Mouse (Mus musculus) spleen, postnatal 36 days (tissue): ENCODE measurements at regions not wholly inside any gene's neighbourhood (a gene's known extent, or its start where the extent isn't known, plus 50 kb on each side); places are given as distances from the start of the nearest gene placed in this dataset.

ENCODE experiments used
- DNase-seq, 2 experiments: peaks; one replicate each; pipeline ENCODE4 v3.0.0; 2022; ENCODE audit warnings: low spot score in 2 of 2, mixed read lengths in 1 of 2

- DNase-seq = no peak
These were observed 303.8 kb downstream of the Gadd45g start for GRCm38 (mm10) chr13:52150281-52150680.

DNA sequence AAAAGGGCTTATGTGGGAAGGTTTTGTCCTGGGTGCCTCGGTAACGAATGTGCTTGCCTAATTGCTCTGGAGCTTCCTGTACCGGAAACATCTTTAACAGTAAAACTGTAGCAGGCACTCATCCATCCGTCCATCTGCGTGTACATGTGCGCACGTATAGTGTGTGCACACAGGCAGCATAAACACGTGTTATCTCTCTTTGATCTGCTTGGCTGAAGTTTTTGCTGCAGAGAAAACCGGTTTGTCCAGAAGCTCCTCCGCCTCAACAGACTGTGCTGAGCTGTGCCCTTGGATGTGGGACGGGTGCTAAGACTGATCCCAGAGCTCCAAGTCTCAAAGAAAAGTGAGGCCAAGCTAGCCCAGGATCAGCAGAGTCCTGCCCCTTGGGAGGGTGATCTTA is 305.3 kb downstream of the Gadd45g start:
- DNase-seq = no peak

DNA sequence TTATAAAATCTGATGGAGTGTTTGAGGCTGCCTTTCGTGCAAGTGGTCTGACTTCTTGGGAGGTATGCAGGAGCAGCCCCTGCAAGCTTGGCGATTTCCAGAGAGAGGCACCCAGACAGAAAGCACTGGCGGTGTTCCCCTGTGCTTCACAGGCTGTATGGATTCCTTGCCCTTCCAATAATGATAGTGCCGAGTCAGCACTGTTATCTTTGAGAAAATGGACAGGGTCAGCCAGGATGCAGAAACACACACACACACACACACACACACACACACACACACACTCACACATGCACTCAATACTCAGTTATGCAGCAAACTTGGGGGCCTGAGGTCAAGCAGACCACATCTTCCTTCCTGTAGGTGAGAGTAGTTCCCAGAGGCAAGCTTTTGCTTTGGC is 305.7 kb downstream of the Gadd45g start:
- no peak for DNase-seq

GRCm38 (mm10) chr13:52153030-52153429 is 306.6 kb downstream of the Gadd45g start:
- DNase-seq = no peak

GRCm38 (mm10) chr13:52153576-52153975 is 307.1 kb downstream of the Gadd45g start:
- DNase-seq = no peak

- DNase-seq = no peak
These were observed 307.8 kb downstream of the Gadd45g start for GRCm38 (mm10) chr13:52154111-52154843.

GRCm38 (mm10) chr13:52154844-52155587 is 308.5 kb downstream of the Gadd45g start:
- DNase-seq = no peak

DNA sequence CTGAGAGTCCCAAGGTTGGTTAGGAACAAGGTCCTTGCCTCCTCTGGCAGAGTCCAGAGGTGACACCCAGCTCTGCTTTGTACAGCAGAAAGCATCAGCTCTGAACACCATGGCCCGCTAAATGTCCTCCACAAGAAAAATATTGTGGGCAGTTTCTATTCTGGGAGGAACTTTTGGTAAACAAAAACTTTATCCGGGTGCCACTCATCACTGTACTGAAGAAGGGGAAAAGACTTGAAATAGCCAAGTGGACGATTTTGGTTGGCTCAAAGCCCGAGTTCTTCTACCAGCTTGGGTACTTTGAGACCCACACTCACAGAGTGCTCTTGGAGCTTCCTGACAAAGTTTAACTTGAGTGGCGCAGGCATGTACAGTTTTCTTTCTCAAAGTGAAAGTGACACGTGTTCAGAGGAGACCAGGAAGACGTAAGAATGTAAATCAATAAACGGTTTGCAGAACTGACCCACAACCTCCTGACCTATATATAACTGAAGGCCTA is 309.2 kb downstream of the Gadd45g start:
- peak; percentile 38 to 48 for DNase-seq

GRCm38 (mm10) chr13:52162676-52163075 is 316.2 kb downstream of the Gadd45g start:
- DNase-seq = no peak

- DNase-seq = no peak
These were observed 319.1 kb downstream of the Gadd45g start for GRCm38 (mm10) chr13:52165531-52165930.

DNA sequence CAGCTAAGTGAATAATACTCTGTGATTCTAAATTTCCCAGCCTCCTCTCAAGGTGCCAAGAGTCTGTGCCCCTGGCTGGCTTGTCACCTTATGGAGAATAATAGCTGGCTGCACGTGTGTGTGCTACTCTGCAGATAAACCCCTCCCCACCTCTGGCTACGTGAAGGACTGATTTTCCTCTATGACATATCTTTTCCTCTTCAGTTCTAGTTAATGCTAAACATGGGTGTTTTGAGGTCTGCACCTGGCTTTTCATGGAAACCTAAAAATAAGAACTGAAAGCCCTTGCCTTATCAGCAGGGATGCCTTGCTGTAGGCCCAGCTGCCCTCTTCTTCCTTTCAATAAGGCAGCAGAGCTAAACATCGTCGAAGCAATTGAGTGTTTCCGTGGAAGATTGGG is 321.5 kb downstream of the Gadd45g start:
- DNase-seq = peak; percentile 12 to 19

GRCm38 (mm10) chr13:52172706-52173346 is 326.3 kb downstream of the Gadd45g start:
- no peak for DNase-seq

GRCm38 (mm10) chr13:52175665-52176064 is 329.2 kb downstream of the Gadd45g start:
- DNase-seq = no peak

DNA sequence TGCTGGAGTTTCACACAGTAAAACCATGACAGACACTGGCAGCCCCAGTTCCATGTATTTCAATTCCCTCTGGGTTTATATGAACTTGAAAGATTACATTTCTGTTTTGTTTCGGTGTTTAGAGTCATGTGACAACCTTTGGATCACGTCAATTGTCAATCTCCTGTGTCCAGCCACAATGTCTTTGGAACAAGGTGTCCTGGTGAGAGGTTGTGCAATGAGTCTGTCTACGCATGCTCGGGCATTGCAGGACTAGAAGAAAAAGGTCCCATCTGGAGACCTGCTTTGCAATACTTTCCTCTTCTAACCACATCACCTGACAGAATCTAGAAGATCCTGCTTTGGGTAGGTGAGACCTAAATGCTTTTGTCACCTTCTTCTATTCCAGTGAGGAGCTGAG is 333.5 kb downstream of the Gadd45g start:
- no peak for DNase-seq

DNA sequence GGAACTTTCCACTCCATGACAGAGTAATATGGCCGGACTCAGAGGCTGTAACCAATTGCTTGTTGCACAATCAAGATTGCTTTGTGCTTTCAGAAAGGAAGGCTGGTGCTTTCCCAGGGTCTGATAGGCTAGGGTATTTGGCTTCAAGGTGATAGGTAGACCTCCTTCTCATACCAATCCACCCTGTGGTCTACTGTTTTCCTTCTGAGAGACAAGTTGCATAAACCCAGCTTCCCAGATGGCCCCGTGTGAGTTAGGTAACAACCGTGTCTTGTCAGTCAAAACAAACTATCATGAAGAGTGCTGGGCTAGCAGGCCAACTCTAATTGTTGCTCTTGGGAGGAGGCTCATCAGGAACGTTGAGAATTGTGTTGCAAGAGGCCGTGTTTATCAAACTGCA is 337.2 kb downstream of the Gadd45g start:
- DNase-seq = no peak

DNA sequence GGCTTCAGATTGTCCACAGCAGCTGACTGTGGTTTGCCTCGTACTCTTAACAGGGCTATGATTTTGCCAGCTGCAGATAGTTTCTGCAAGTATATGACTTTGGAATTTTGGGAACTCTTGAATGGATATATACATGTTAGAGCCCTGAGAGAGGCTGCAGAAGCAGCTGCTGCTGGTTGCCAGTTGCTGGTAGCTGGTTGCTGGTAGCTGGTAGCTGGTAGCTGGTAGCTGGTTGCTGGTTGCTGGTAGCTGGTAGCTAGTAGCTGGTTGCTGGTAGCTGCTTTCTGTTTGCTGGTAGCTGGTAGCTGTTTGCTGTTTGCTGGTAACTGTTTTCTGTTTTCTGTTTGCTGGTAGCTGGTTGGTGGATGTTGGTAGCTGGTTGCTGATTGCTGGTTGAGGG is 339.1 kb downstream of the Gadd45g start:
- DNase-seq = no peak

- DNase-seq = no peak
These were observed 341.5 kb downstream of the Gadd45g start for GRCm38 (mm10) chr13:52187841-52188604.

DNA sequence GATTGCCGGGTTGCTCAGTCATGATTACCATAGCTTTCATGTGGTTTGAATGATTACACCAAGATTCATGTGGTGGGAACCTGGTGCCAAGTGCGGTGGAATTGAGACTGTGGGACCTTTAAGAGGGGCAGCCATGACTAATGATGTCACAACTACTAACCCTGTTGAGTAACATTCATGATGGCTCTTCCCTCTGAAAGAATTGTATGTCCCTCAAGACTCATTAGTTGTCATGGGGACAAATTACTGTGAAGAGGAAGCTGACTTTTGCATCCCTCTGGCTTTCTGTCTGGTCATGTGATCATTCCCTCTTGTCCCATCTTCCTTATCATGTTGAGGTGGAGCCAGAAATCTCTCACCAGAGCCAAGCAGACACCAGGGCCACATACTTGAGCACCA is 342.1 kb downstream of the Gadd45g start:
- DNase-seq = no peak

GRCm38 (mm10) chr13:52189382-52189923 is 341.6 kb downstream of the Diras2 start:
- no peak for DNase-seq

- DNase-seq = no peak
These were observed 340.8 kb downstream of the Diras2 start for GRCm38 (mm10) chr13:52190256-52190655.

DNA sequence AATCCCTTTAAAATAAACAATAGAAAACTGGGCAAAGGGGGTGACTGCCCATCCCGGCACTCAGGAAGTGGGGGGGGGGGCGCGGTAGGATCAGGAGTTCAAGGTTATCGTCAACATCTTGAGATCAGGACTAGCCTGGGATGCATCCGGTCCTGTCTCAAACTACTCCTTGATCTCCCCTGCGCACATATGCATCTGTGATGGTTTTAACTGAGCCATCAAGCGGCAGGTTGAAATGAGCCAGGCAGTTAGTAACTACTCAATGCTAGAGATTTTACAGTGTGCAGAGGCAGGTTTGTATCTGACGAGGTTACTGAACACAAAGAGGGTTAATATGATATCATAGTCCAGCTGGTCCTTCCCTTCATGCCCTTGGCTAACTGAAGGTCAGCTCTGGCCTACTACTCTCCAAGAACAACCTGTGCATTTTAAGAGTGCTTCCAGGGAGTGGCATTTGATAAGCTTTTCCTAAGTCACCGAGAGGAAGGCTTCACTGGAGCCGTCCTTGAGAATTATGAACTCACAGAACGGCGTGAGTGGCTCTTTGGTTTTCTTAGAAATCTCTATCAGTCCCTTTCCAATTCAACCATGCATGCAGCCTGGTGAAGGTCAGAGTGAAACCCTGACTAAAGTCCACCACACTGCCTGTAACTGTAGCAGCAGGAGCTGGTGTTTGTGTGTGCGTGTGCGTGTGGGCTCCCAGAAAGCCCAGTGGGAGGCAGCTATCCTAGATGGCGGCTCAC is 340.1 kb downstream of the Diras2 start:
- no peak for DNase-seq
